Mouse (Mus musculus) midbrain, postnatal 0 days (tissue): ENCODE results near the gene Nppc. TPM values are rescaled to one million over a fixed set of nuclear protein-coding genes. Genes with fewer than 3 reads are reported as not detected.

Experiments
- ATAC-seq: fragments of 200-750 bp; cut with Nextera tagmentation; 2 replicates; pipeline ENCODE4 v1.8.0; 2017; ENCODE audit warnings: moderate number of reproducible peaks, mild to moderate bottlenecking, moderate TSS enrichment, moderate library complexity; ENCODE audit not compliant: low FRiP score
- DNase-seq: peaks from one replicate; pipeline ENCODE4 v3.0.0-alpha.2; 2015; ENCODE audit warnings: low spot score
- H3K27ac ChIP-seq: fragments of 300-500 bp; sonication (generic); 2 replicates; pipeline ENCODE4 v1.5.1; 2014; ENCODE audit warnings: low read depth, mild to moderate bottlenecking, low read length, mixed read lengths
- H3K27me3 ChIP-seq: fragments of 300-500 bp; sonication (generic); 2 replicates; pipeline ENCODE4 v1.6.1; 2014; ENCODE audit warnings: low read length, control low read depth, mixed read lengths; ENCODE audit not compliant: insufficient read depth
- H3K36me3 ChIP-seq: fragments of 300-500 bp; sonication (generic); 2 replicates; pipeline ENCODE4 v1.6.1; 2014; ENCODE audit warnings: low read length, control low read depth, mixed read lengths; ENCODE audit not compliant: insufficient read depth
- H3K4me1 ChIP-seq: fragments of 300-500 bp; sonication (generic); 2 replicates; pipeline ENCODE4 v1.6.1; 2014; ENCODE audit warnings: mild to moderate bottlenecking, control low read depth, antibody characterized with exemption, low read length, mixed read lengths; ENCODE audit not compliant: insufficient read depth
- H3K4me2 ChIP-seq: fragments of 300-500 bp; sonication (generic); 2 replicates; pipeline ENCODE4 v1.6.1; 2014; ENCODE audit warnings: low read depth, mild to moderate bottlenecking, low read length, mixed read lengths; ENCODE audit not compliant: poor library complexity, severe bottlenecking
- H3K4me3 ChIP-seq: fragments of 300-500 bp; sonication (generic); 2 replicates; pipeline ENCODE4 v1.5.1; 2014; ENCODE audit warnings: low read depth, mild to moderate bottlenecking, low read length, moderate library complexity
- H3K9ac ChIP-seq: fragments of 300-500 bp; sonication (generic); replicated peaks from 2 replicates; pipeline ENCODE4 v1.6.1; 2014; ENCODE audit warnings: mild to moderate bottlenecking, low read length, moderate library complexity, mixed read lengths; ENCODE audit not compliant: poor library complexity, severe bottlenecking
- H3K9me3 ChIP-seq: fragments of 300-500 bp; sonication (generic); 2 replicates; pipeline ENCODE4 v1.6.1; 2016; ENCODE audit warnings: low read length, control low read depth
- CTCF ChIP-seq: IDR thresholded peaks from 2 replicates; pipeline ENCODE4 v1.5.1; 2016; ENCODE audit warnings: antibody characterized with exemption, mild to moderate bottlenecking
- WGBS: fragments of 180-500 bp; shearing (Covaris S2); extraction: QIAGEN DNeasy Blood & Tissue Kit; methylation state at CpG from one replicate; pipeline ENCODE4 v1.1.7; 2014; 5-methylcytosine and 5-hydroxymethylcytosine counted together
- polyA plus RNA-seq: library from polyadenylated mRNA; unstranded; fragments of >200 nt; fragmentation: Nextera tagmentation; extraction: Ambion mirVana; gene quantifications from 2 replicates; pipeline ENCODE4 v1.2.1, GENCODE M21; 2015
- total RNA-seq: library from RNA; depleted of rRNA; stranded (reverse); fragments of >200 nt; gene quantifications from 2 replicates; pipeline ENCODE4 v1.2.3, GENCODE M21; 2014

The Nppc gene
- total and polyA plus RNA-seq, 2 experiments from 2014 or later = 4.3 to 6.6 TPM

DNA sequence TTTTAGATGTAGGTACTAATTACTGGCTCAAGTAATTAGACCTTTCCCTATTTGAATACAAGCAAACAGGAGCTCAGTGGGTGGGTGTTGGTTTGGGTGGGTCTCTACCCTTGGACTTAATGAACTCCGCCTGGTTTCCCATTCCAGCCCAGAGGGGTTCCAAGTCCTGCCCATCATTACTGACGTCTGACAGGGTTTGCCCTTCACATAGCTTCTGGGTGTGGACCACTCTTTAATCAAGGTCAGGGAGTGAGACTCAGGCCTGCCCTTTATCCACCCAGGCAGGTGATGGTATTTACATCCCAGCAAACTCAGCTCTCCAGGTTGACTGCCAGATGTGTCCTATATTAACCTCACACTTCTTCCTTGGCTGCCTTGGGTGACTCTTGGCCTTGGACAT, 22.9 kb downstream of the Nppc start:
- no peak overlapping the region for H3K4me3 ChIP-seq
- H3K4me2 ChIP-seq = no peak overlapping the region
- no peak overlapping the region for H3K27ac ChIP-seq
- DNase-seq = no peak
- no peaks in the 10 kb centered on the region for H3K36me3 ChIP-seq
- H3K4me1 ChIP-seq = no peaks in the 10 kb centered on the region
- ATAC-seq = no peak
- no peaks in the 10 kb centered on the region for H3K9me3 ChIP-seq
- 61% methylated on average over 2 of the region's 2 CpGs for WGBS
- no peaks in the 10 kb centered on the region for H3K27me3 ChIP-seq
- H3K9ac ChIP-seq = no peak overlapping the region
- no peak for TF ChIP-seq CTCF

DNA sequence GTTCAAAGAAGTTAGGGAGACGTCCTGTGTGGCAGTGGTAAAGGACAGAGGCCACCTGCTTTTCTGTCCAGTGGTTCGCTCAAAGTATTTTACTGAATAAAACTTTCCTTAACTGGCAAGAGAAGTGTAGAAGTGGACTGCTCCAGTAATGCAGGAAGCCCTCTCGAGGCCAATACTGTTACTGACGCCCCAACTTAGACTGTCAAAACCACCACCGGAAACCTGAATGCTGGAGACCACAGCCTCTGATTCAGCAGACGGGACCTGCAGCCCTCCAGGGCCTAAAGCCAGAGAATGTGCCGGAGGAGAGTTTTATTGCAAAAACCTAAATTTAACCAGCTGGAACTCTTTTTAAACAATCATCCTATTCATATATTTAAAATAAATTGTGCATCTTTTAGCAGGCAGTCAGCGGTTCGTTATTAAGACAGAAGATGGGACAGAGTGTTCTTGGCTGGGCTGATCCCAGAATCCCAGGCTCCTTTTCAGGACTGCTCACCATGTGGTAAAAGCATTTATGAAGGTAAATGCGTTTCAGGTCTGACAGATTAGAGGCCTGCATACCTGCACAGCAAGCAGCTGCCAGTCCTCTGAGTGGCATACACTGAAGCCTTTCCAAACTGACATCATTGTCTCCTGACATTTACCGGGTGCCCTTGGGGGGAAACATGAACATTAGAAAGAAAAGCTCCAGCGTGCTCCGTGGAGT, 27.1 kb downstream of the Nppc start:
- Histone ChIP-seq H3K36me3 (no peaks in the 10 kb centered on the region), H3K9me3 (no peaks in the 10 kb centered on the region), H3K4me2 (no peak overlapping the region), H3K9ac (no peak overlapping the region), H3K27me3 (no peaks in the 10 kb centered on the region), H3K27ac (no peak overlapping the region), H3K4me3 (no peak overlapping the region), H3K4me1 (no peaks in the 10 kb centered on the region)
- ATAC-seq (no peak), DNase-seq (no peak)
- TF ChIP-seq CTCF = no peak
- 68% methylated on average over 13 of the region's 13 CpGs for WGBS

DNA sequence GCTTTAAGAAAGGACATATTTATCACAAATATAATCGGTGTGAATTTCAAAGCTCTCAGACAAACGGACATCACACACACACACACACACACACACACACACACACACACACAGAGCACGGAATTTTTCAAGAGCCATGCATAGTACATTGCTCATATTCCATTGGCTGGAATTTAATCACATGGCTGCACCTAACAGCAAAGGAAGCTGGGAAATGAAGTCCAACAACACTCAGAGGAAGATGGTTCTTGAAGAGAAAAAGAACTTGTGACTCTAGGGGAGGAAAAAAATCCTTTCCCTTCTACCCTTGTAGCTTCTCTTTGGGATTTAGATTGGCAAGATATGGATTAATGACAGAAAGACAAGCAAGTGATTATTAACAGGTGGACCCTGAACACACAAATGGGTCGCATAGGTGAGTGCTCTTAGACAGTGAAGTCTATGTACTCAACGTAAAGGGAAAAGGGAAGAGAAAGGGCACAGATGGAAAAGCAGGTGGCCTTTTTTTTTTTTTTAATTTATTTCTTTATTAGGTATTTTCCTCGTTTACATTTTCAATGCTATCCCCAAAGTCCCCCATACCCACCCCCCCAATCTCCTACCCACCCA, 35.5 kb downstream of the Nppc start:
- no peaks in the 10 kb centered on the region for H3K4me1 ChIP-seq
- no peaks in the 10 kb centered on the region for H3K9me3 ChIP-seq
- DNase-seq (peak; percentile 70), ATAC-seq (peak; percentile 89)
- no peak overlapping the region for H3K9ac ChIP-seq
- TF ChIP-seq CTCF = no peak
- no peaks in the 10 kb centered on the region for H3K27me3 ChIP-seq
- no peaks in the 10 kb centered on the region for H3K36me3 ChIP-seq
- peak overlapping the region; percentile 29 for H3K4me2 ChIP-seq
- no peak overlapping the region for H3K4me3 ChIP-seq
- 52% methylated on average over 6 of the region's 6 CpGs for WGBS
- H3K27ac ChIP-seq = no peak overlapping the region

DNA sequence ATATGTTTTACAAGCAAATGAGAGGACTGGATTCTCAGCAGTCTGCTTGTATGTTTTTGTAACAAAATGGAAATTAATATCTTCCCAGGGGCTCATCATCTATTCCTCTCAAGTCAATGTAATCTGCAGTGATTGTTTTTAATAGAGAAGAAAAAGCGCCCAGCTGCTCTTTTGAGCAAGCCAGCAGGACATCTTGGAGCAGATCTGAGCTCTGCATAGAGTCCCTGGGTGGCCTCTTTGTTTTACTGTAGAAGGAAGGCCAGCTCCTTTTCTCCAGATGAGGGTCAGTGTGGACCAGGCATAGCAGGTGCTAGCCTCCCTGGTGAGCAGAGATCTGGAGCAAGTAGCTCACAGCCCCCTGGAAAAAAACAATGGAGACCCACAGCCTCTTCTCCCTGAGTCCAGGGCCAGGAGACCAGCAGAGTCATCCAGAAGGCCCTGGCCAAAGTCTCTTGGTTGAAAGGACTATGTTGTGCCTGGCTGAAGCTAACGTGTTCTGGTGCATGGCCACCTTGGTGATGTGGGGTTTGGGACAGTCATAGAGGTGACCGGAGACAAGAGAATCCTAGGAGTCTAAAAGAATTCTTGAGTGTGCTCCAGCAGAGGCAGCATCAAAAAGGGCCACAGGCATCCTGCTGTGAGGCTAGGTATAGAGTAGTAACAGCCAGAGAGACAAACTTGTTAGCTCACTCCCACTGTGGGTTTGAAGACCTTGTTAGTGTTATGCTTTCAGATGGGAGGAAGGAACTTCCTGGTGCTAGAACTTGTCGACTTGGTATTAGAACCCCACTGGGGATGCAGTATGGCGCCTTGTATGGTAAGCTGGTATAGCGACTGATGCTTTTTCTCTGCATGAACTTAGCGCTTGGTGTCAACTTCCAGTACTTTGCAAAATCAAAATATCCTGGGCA, 36.3 kb downstream of the Nppc start:
- ATAC-seq (peak; percentile 38; the same call in 1 of the 2 replicates), DNase-seq (peak; percentile 26)
- no peaks in the 10 kb centered on the region for H3K9me3 ChIP-seq
- no peaks in the 10 kb centered on the region for H3K36me3 ChIP-seq
- no peaks in the 10 kb centered on the region for H3K4me1 ChIP-seq
- 39% methylated on average over 7 of the region's 7 CpGs for WGBS
- no peaks in the 10 kb centered on the region for H3K27me3 ChIP-seq
- TF ChIP-seq CTCF = no peak
- no peak overlapping the region for H3K4me3 ChIP-seq
- H3K9ac ChIP-seq = no peak overlapping the region
- H3K27ac ChIP-seq = 0 out of 2 replicates have a peak overlapping the region, but pooled peaks have one; percentile 8
- H3K4me2 ChIP-seq = peak overlapping the region; percentile 29

DNA sequence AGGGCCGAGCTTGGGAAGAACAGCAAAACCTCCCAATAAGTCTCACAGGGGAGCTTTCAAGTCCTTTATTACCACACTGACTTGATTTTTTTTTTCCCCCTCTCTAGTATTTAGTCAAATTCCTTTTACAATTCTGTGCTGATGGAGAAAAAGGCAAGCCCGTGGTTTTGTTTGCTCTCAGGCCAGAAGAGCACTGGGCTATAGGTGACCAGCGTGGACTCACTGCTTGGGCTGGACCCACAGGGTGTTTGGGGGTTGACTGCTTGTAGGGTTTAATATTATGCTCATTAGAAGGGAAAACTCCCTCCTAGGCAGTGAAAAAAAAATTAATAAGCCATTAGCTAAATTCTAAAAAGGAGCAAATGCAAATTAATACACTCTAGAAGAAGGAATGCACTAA, 36.9 kb downstream of the Nppc start:
- Histone ChIP-seq H3K4me1 (no peaks in the 10 kb centered on the region), H3K4me3 (no peak overlapping the region), H3K9ac (no peak overlapping the region), H3K27me3 (no peaks in the 10 kb centered on the region), H3K27ac (no peak overlapping the region), H3K36me3 (no peaks in the 10 kb centered on the region), H3K9me3 (no peaks in the 10 kb centered on the region), H3K4me2 (no peak overlapping the region)
- TF ChIP-seq CTCF = no peak
- WGBS = 49% methylated on average over 3 of the region's 3 CpGs
- no peak for ATAC-seq
- no peak for DNase-seq
